Mouse (Mus musculus): ENCODE measurements around the gene Ankrd9. TPM values are rescaled to one million over a fixed set of nuclear protein-coding genes. Genes with fewer than 3 reads are reported as not detected.

Gene Ankrd9
- polyA plus RNA-seq, 1 experiment from 2014 or later: 14.8 TPM

DNA sequence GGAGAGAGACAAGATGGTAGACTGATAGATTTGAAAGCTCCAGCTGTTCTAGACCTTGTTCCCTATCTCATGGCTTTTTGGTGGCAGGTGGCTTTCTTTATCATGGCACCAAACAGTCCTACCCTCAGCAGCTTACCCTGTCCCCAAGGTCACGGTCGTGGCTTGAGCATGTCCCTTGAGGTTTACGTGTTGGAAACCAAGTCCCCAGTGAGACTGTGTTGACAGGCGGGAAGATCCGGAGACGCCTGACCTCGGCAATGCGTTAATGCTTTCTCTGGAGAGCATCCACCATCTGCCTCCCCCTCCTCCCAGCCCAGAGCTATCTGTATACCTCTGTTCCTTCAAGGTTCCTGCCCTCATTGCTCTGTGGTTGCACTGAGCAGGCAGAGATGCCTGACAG, 4.9 kb upstream of the Ankrd9 start:
- DNase-seq (ENCODE audit: low spot score): no peak
- Histone ChIP-seq H3K27ac (peak overlapping the region; percentile 42), H3K36me3 (no peaks in the 10 kb centered on the region), H3K9me3 (no peaks in the 10 kb centered on the region), H3K4me1 (peaks cover 21% of the 10 kb centered on the region), H3K4me3 (no peak overlapping the region), H3K27me3 (ENCODE audit: insufficient read depth, poor library complexity, severe bottlenecking) (no peaks in the 10 kb centered on the region; the same call in 1 of the 2 replicates)
- WGBS: 71% methylated on average over 8 of the region's 8 CpGs

DNA sequence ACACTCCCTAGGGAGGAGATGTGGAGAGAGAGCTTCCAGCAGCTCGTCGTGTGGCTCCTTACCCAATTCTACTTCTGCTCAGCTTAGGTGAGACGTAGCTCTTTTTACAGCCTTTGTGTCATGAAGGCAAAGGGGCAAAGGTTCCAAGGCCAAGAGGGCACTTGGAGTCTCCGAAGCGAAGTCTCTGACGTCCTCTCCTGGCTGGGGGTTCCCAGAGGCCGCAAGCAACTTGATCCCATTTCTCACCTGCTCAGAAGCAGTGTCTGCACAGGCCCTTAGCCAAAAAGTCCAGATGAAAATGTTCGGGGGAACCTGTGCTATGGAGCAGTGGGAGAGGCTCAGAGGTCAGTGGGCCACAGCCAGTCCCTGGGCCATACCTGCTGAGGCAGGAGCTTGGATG, 4.2 kb upstream of the Ankrd9 start:
- Histone ChIP-seq H3K9me3 (no peaks in the 10 kb centered on the region), H3K4me1 (peaks cover 27% of the 10 kb centered on the region), H3K4me3 (no peak overlapping the region), H3K27me3 (ENCODE audit: insufficient read depth, poor library complexity, severe bottlenecking) (no peaks in the 10 kb centered on the region; the same call in 1 of the 2 replicates), H3K36me3 (no peaks in the 10 kb centered on the region), H3K27ac (no peak overlapping the region)
- no peak for DNase-seq (ENCODE audit: low spot score)
- 83% methylated on average over 8 of the region's 8 CpGs for WGBS

DNA sequence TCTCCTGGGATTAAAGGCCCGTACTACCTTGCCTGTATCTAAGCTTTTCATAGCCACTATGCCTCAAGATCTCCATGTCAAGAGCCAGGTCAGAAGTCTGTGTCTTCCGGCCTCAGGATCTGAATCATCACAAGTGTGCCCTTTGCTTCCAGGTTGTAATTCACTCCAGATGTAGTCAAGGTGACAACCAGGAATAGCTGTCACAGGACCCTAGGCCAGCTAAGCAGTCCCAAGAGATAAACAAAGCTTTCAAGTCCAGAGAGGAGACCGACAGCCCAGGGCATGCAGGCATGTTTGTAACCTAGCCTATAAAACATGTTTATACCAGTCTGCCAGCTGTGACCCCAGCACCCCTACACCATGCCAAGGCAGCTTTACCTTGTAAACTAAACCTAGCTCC, 2.9 kb upstream of the Ankrd9 start:
- no peaks in the 10 kb centered on the region for H3K9me3 ChIP-seq
- no peak overlapping the region for H3K4me3 ChIP-seq
- no peak overlapping the region for H3K27ac ChIP-seq
- H3K27me3 ChIP-seq (ENCODE audit: insufficient read depth, poor library complexity, severe bottlenecking): peaks cover 11% of the 10 kb centered on the region
- peaks cover 8% of the 10 kb centered on the region for H3K36me3 ChIP-seq
- WGBS: 72% methylated on average over 3 of the region's 3 CpGs
- no peak for DNase-seq (ENCODE audit: low spot score)
- H3K4me1 ChIP-seq: peaks cover 30% of the 10 kb centered on the region

GRCm38 (mm10) chr12:110979808-110980207, 968 bp upstream of the Ankrd9 start:
- no peaks in the 10 kb centered on the region for H3K9me3 ChIP-seq
- 67% methylated on average over 3 of the region's 3 CpGs for WGBS

DNA sequence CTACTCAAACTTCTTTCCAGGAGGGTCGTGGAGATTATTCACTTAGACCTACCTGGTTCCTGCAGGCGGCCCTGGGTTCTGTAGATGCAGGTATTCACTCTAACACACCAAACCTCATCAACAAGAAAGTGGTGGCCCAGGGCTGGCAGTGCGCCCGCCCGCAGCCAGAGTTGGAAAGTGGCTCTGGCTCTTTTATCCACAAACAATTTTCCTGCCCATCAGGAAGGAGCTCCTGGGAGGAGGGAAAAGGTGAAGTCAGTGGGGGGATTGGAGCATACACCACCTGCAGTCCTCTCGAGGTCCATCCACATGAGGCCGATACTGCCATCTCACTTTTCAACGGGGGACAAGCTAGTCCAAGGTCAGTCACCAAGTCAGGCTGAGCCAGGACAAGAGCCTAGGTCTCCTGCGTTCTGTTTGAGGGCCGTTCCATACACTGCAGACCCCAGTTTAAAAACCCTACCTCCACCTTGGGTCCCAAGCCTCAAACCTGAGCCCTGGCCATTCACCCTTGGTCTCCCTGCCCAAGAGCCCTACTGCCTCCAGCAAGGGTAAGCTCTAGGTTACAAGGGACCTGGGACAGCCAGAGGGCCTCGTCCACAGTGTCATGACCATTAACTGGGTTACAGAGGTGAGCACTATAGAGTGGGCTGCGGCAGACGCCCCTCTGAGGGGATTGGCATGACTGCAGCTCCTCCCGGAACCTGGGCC, 789 bp downstream of the Ankrd9 start:
- Histone ChIP-seq H3K9me3 (no peaks in the 10 kb centered on the region), H3K27ac (peak overlapping the region; percentile 94), H3K36me3 (peaks cover 44% of the 10 kb centered on the region), H3K27me3 (ENCODE audit: insufficient read depth, poor library complexity, severe bottlenecking) (peaks cover 17% of the 10 kb centered on the region), H3K4me3 (peak overlapping the region; percentile 91), H3K4me1 (peaks cover 29% of the 10 kb centered on the region)
- DNase-seq (ENCODE audit: low spot score): no peak
- WGBS: 40% methylated on average over 14 of the region's 14 CpGs

More at GRCm38 (mm10) chr12:110979808-110980207, 968 bp upstream of the Ankrd9 start:
- Histone ChIP-seq H3K27me3 (ENCODE audit: insufficient read depth, poor library complexity, severe bottlenecking) (peaks cover 17% of the 10 kb centered on the region), H3K27ac (peak overlapping the region; percentile 94; the same call in 1 of the 2 replicates), H3K4me3 (no peak overlapping the region), H3K36me3 (peaks cover 27% of the 10 kb centered on the region), H3K4me1 (peaks cover 36% of the 10 kb centered on the region)
- DNase-seq (ENCODE audit: low spot score): no peak

GRCm38 (mm10) chr12:110977345-110977733, 1.5 kb downstream of the Ankrd9 start:
- peaks cover 17% of the 10 kb centered on the region for H3K27me3 ChIP-seq (ENCODE audit: insufficient read depth, poor library complexity, severe bottlenecking)
- peak overlapping the region; percentile 94; the same call in 1 of the 2 replicates for H3K27ac ChIP-seq
- H3K36me3 ChIP-seq: peaks cover 49% of the 10 kb centered on the region
- H3K9me3 ChIP-seq: no peaks in the 10 kb centered on the region
- WGBS: 89% methylated on average over 18 of the region's 18 CpGs
- H3K4me1 ChIP-seq: peaks cover 29% of the 10 kb centered on the region
- DNase-seq (ENCODE audit: low spot score): no peak
- H3K4me3 ChIP-seq: peak overlapping the region; percentile 91; the same call in 1 of the 2 replicates

GRCm38 (mm10) chr12:110976589-110977344, 2.1 kb downstream of the Ankrd9 start:
- 0 out of 2 replicates have a peak overlapping the region, but pooled peaks have one; percentile 91 for H3K4me3 ChIP-seq
- no peak overlapping the region for H3K27ac ChIP-seq

GRCm38 (mm10) chr12:110975838-110976468, 2.9 kb downstream of the Ankrd9 start:
- peaks cover 29% of the 10 kb centered on the region for H3K4me1 ChIP-seq
- peaks cover 50% of the 10 kb centered on the region for H3K36me3 ChIP-seq
- DNase-seq (ENCODE audit: low spot score): no peak
- H3K9me3 ChIP-seq: no peaks in the 10 kb centered on the region
- 88% methylated on average over 4 of the region's 4 CpGs for WGBS
- H3K4me3 ChIP-seq: no peak overlapping the region
- no peak overlapping the region; the same call in 1 of the 2 replicates for H3K27ac ChIP-seq
- peaks cover 17% of the 10 kb centered on the region for H3K27me3 ChIP-seq (ENCODE audit: insufficient read depth, poor library complexity, severe bottlenecking)

More at GRCm38 (mm10) chr12:110976589-110977344, 2.1 kb downstream of the Ankrd9 start:
- Histone ChIP-seq H3K9me3 (no peaks in the 10 kb centered on the region), H3K4me1 (peaks cover 29% of the 10 kb centered on the region), H3K36me3 (peaks cover 49% of the 10 kb centered on the region), H3K27me3 (ENCODE audit: insufficient read depth, poor library complexity, severe bottlenecking) (peaks cover 17% of the 10 kb centered on the region)
- WGBS: 78% methylated on average over 60 of the region's 60 CpGs
- DNase-seq (ENCODE audit: low spot score): no peak

GRCm38 (mm10) chr12:110975385-110975784, 3.5 kb downstream of the Ankrd9 start:
- peaks cover 29% of the 10 kb centered on the region for H3K4me1 ChIP-seq
- peaks cover 56% of the 10 kb centered on the region for H3K36me3 ChIP-seq
- DNase-seq (ENCODE audit: low spot score): no peak
- peaks cover 17% of the 10 kb centered on the region for H3K27me3 ChIP-seq (ENCODE audit: insufficient read depth, poor library complexity, severe bottlenecking)
- H3K9me3 ChIP-seq: no peaks in the 10 kb centered on the region
- no peak overlapping the region for H3K4me3 ChIP-seq
- 75% methylated on average over 5 of the region's 5 CpGs for WGBS
- H3K27ac ChIP-seq: no peak overlapping the region

DNA sequence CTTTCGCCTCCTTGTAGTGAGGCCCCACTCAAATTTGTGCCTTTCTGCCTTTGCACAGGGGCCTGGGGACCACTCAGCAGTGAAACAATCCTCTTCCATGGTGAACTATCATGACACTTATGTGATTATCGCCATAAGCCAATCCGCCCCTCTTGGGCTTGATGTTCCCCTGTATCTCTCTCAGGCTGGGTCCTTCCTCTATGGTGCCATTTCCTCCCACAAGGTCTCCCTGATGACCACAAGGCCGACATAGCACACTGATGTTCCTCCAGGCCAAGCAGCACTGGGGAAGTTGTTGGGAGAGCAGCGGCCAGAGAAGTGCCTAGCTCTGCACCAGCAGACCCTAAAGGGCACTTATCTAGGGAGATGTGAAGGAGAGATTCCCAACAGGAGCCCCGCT, 4.1 kb downstream of the Ankrd9 start:
- WGBS: 78% methylated on average over 6 of the region's 6 CpGs
- H3K36me3 ChIP-seq: peaks cover 62% of the 10 kb centered on the region
- no peak for DNase-seq (ENCODE audit: low spot score)

DNA sequence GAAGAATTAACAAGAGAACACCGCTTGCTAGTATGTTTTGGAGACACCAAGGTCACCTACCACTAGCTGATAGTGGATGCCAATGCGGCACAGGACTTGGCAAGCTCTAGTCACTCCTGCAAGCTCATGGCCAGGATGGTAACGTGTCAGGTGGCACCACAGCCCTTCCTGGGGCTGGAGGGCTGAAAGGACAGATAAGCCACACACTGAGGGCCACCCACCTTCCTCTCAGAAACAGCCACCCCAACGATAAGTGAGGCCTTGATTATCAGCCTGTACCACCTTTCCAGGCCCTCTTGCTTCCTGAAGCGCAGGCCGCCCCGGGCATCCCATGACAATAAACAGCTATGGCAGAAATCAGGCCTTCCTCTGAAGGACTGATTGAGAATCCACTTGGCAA, 4.5 kb downstream of the Ankrd9 start:
- H3K9me3 ChIP-seq: no peaks in the 10 kb centered on the region
- H3K4me3 ChIP-seq: no peak overlapping the region
- H3K27ac ChIP-seq: peak overlapping the region; percentile 56; the same call in 1 of the 2 replicates
- 76% methylated on average over 7 of the region's 7 CpGs for WGBS
- peaks cover 66% of the 10 kb centered on the region for H3K36me3 ChIP-seq
- peaks cover 27% of the 10 kb centered on the region for H3K4me1 ChIP-seq
- DNase-seq (ENCODE audit: low spot score): peak; percentile 91
- peaks cover 17% of the 10 kb centered on the region for H3K27me3 ChIP-seq (ENCODE audit: insufficient read depth, poor library complexity, severe bottlenecking)

More for the DNA sequence above, 4.1 kb downstream of the Ankrd9 start:
- peaks cover 17% of the 10 kb centered on the region for H3K27me3 ChIP-seq (ENCODE audit: insufficient read depth, poor library complexity, severe bottlenecking)
- no peak overlapping the region for H3K4me3 ChIP-seq
- H3K9me3 ChIP-seq: no peaks in the 10 kb centered on the region
- H3K27ac ChIP-seq: no peak overlapping the region
- peaks cover 29% of the 10 kb centered on the region for H3K4me1 ChIP-seq

GRCm38 (mm10) chr12:110973829-110974228, 5.0 kb downstream of the Ankrd9 start:
- Histone ChIP-seq H3K27ac (peak overlapping the region; percentile 56; the same call in 1 of the 2 replicates), H3K36me3 (peaks cover 71% of the 10 kb centered on the region), H3K9me3 (no peaks in the 10 kb centered on the region), H3K4me3 (no peak overlapping the region), H3K4me1 (peaks cover 24% of the 10 kb centered on the region), H3K27me3 (ENCODE audit: insufficient read depth, poor library complexity, severe bottlenecking) (peaks cover 17% of the 10 kb centered on the region)
- no peak for DNase-seq (ENCODE audit: low spot score)
- WGBS: 88% methylated on average over 4 of the region's 4 CpGs
